Mouse (Mus musculus) intestine, embryonic 14.5 days (tissue): ENCODE measurements around the gene Mcm7. TPM values are rescaled to one million over a fixed set of nuclear protein-coding genes. Genes with fewer than 3 reads are reported as not detected.

Source experiments
- ATAC-seq: fragments of 200-750 bp; cut with Nextera tagmentation; replicated peaks from 2 replicates; pipeline ENCODE4 v1.8.0; 2017; ENCODE audit warnings: low read depth, moderate number of reproducible peaks, moderate TSS enrichment, moderate library complexity; ENCODE audit not compliant: low FRiP score, low TSS enrichment
- DNase-seq: peaks from one replicate; pipeline ENCODE4 v3.0.0-alpha.2; 2018; ENCODE audit warnings: low spot score
- H3K27ac ChIP-seq: fragments of 300-500 bp; sonication (generic); 2 replicates; pipeline ENCODE4 v1.5.1; 2014; ENCODE audit warnings: low read depth, mild to moderate bottlenecking, control low read depth
- H3K27me3 ChIP-seq: fragments of 300-500 bp; sonication (generic); replicated peaks from 2 replicates; pipeline ENCODE4 v1.6.1; 2014; ENCODE audit warnings: low read length, control low read depth; ENCODE audit not compliant: control insufficient read depth, insufficient read depth
- H3K36me3 ChIP-seq: fragments of 300-500 bp; sonication (generic); 2 replicates; pipeline ENCODE4 v1.6.1; 2014; ENCODE audit warnings: low read length, control low read depth; ENCODE audit not compliant: control insufficient read depth, insufficient read depth
- H3K4me1 ChIP-seq: fragments of 300-500 bp; sonication (generic); replicated peaks from 2 replicates; pipeline ENCODE4 v1.6.1; 2014; ENCODE audit warnings: low read length, control low read depth, mixed read lengths; ENCODE audit not compliant: control insufficient read depth, insufficient read depth
- H3K4me2 ChIP-seq: fragments of 300-500 bp; sonication (generic); 2 replicates; pipeline ENCODE4 v1.6.1; 2014; ENCODE audit warnings: low read length
- H3K4me3 ChIP-seq: fragments of 300-500 bp; sonication (generic); 2 replicates; pipeline ENCODE4 v1.5.1; 2014; ENCODE audit warnings: low read depth, low read length, control low read depth, mixed read lengths
- H3K9ac ChIP-seq: fragments of 300-500 bp; sonication (generic); 2 replicates; pipeline ENCODE4 v1.6.1; 2014; ENCODE audit warnings: mild to moderate bottlenecking, low read length
- H3K9me3 ChIP-seq: fragments of 300-500 bp; sonication (generic); 2 replicates; pipeline ENCODE4 v1.6.1; 2016; ENCODE audit warnings: low read length, control low read depth; ENCODE audit not compliant: control insufficient read depth
- WGBS: fragments of 180-500 bp; shearing (Covaris S2); extraction: QIAGEN DNeasy Blood & Tissue Kit; methylation state at CpG from one replicate; pipeline ENCODE4 v1.1.7; 2014; 5-methylcytosine and 5-hydroxymethylcytosine counted together
- polyA plus RNA-seq: library from polyadenylated mRNA; unstranded; fragments of >200 nt; fragmentation: Nextera tagmentation; extraction: Ambion mirVana; gene quantifications from 2 replicates; pipeline ENCODE4 v1.2.1, GENCODE M21; 2014

Mcm7 gene
- polyA plus RNA-seq, 1 experiment from 2014 or later = 182 TPM

DNA sequence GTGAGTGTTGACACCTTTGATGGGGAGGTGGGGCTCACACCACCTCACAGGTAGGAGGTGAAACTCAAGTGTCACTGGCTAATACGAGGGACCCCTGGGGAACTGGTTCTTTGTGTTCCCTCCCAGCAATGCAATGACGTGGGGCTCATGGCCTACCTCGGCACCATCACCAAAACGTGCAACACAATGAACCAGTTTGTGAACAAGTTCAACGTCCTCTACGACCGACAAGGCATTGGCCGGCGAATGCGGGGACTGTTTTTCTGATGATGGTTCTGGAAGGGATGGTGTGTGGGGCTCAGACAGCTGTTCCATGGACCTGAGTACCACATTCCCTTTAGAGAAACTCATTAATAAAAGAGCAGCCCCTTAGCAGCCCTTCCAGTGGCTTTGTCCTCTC is 8.6 kb downstream of the Mcm7 start:
- Histone ChIP-seq H3K4me3 (no peak overlapping the region), H3K9me3 (no peaks in the 10 kb centered on the region), H3K27me3 (no peaks in the 10 kb centered on the region), H3K27ac (no peak overlapping the region), H3K9ac (no peak overlapping the region), H3K4me1 (peaks cover 8% of the 10 kb centered on the region), H3K36me3 (peaks cover 61% of the 10 kb centered on the region), H3K4me2 (no peak overlapping the region)
- ATAC-seq = no peak
- WGBS = 67% methylated on average over 10 of the region's 10 CpGs
- no peak for DNase-seq

GRCm38 (mm10) chr5:138163046-138163445 is 9.2 kb downstream of the Mcm7 start:
- DNase-seq (no peak), ATAC-seq (no peak)
- no peak overlapping the region for H3K27ac ChIP-seq
- H3K4me3 ChIP-seq = no peak overlapping the region
- 69% methylated on average over 6 of the region's 6 CpGs for WGBS
- no peaks in the 10 kb centered on the region for H3K27me3 ChIP-seq
- no peak overlapping the region for H3K9ac ChIP-seq
- no peak overlapping the region for H3K4me2 ChIP-seq
- peaks cover 8% of the 10 kb centered on the region for H3K4me1 ChIP-seq
- peaks cover 56% of the 10 kb centered on the region for H3K36me3 ChIP-seq
- no peaks in the 10 kb centered on the region for H3K9me3 ChIP-seq

DNA sequence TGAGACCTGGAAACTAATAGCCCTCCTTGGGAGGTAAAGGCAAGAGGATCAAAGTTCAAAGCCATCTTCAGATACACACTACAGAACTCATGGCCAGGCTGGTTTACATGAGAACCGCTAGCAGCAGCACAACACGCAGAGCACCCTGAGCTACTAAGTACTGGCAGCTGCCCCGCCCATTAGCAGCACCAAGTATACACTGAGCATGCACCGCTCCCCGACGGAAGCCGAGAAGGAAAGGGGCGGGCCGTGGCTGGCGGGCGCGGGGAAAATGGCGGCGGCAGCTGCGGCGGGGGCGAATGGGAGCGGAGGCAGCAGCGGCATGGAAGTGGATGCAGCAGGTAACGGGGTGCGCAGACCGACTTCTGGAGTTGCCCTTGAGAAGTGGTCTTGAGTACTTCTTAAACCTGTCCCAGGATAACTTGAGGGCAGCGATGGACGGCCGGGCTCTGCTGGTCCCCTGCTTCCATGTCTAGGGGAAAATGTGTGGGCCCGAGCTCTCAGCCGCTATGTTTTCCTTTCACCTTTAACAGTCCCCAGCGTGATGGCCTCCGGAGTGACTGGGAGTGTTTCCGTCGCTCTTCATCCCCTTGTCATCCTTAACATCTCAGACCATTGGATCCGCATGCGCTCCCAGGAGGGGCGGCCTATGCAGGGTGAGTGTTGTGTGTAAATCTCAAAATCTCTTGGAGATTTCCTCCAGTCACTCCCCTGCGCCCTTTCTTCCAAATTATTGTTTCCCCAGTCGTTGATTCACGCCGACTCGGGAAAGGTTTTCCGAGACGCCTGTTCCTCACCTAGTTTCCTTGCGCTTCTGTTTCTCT is 11.2 kb downstream of the Mcm7 start, which contains the start of gene Cops6:
TSS of gene Cops6 (plus strand) at position 230 of the 824 bp plus-strand sequence.
- Histone ChIP-seq H3K27me3 (no peaks in the 10 kb centered on the region), H3K4me1 (peaks cover 8% of the 10 kb centered on the region), H3K27ac (peak within 1 kb of the TSS; percentile 47), H3K36me3 (peaks cover 36% of the 10 kb centered on the region), H3K9me3 (no peaks in the 10 kb centered on the region), H3K4me2 (peak within 1 kb of the TSS; percentile 85), H3K9ac (peak within 1 kb of the TSS; percentile 71), H3K4me3 (peak within 1 kb of the TSS; percentile 73)
- DNase-seq (peak; percentile 97), ATAC-seq (peak; percentile 92)
- WGBS = under 1% methylated on average over 42 of the region's 42 CpGs

- Histone ChIP-seq H3K4me3 (peak overlapping the region; percentile 73), H3K4me2 (peak overlapping the region; percentile 85), H3K9ac (0 out of 2 replicates have a peak overlapping the region, but pooled peaks have one; percentile 12), H3K4me1 (peaks cover 8% of the 10 kb centered on the region), H3K36me3 (peaks cover 28% of the 10 kb centered on the region), H3K27me3 (no peaks in the 10 kb centered on the region), H3K9me3 (no peaks in the 10 kb centered on the region), H3K27ac (no peak overlapping the region; the same call in 1 of the 2 replicates)
- 65% methylated on average over 7 of the region's 7 CpGs for WGBS
- ATAC-seq (0 out of 2 replicates have a peak, but pooled peaks have one; percentile 9), DNase-seq (no peak)
Observed at GRCm38 (mm10) chr5:138160224-138160762, 11.9 kb downstream of the Mcm7 start.

GRCm38 (mm10) chr5:138155443-138155976 is 16.7 kb downstream of the Mcm7 start, which contains the start of gene Zfp113:
Gene Zfp113 (minus strand): TSS chr5:138155744.
- ATAC-seq (peak; percentile 97), DNase-seq (peak; percentile 95)
- Histone ChIP-seq H3K27me3 (no peaks in the 10 kb centered on the region), H3K36me3 (peaks cover 24% of the 10 kb centered on the region), H3K4me1 (peaks cover 4% of the 10 kb centered on the region; the same call in 1 of the 2 replicates), H3K4me2 (peak within 1 kb of the TSS; percentile 79), H3K4me3 (peak within 1 kb of the TSS; percentile 96), H3K9ac (peak within 1 kb of the TSS; percentile 94), H3K9me3 (no peaks in the 10 kb centered on the region), H3K27ac (peak within 1 kb of the TSS; percentile 88)
- under 1% methylated on average over 31 of the region's 31 CpGs for WGBS

DNA sequence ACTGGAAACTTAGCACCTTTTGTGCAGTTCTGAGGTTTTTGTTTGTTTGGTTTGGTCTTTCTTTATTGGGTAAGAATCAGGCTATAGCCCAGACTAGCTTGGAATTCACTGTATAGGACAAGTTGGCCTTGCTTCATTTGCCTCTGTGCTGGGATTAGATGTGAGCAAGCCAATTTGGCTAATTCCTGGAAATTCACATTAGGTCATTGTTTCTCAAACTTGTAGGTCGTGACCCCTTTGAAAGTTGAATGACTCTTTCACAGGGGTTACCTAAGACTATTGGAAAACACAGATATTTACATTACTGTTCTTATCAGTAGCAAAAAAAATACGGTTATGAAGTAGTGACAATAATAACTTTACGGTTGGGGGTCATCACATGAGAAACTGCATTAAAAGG is 17.8 kb downstream of the Mcm7 start:
- 72% methylated on average over 3 of the region's 3 CpGs for WGBS
- H3K36me3 ChIP-seq = peaks cover 28% of the 10 kb centered on the region
- peak overlapping the region; percentile 94 for H3K9ac ChIP-seq
- H3K27me3 ChIP-seq = no peaks in the 10 kb centered on the region
- no peaks in the 10 kb centered on the region for H3K9me3 ChIP-seq
- H3K4me1 ChIP-seq = peaks cover 4% of the 10 kb centered on the region; the same call in 1 of the 2 replicates
- H3K4me3 ChIP-seq = peak overlapping the region; percentile 96
- H3K4me2 ChIP-seq = peak overlapping the region; percentile 79
- no peak for DNase-seq
- no peak overlapping the region for H3K27ac ChIP-seq
- ATAC-seq = no peak

GRCm38 (mm10) chr5:138138585-138138984 is 33.6 kb downstream of the Mcm7 start:
- ATAC-seq (no peak), DNase-seq (no peak)
- Histone ChIP-seq H3K9ac (no peak overlapping the region), H3K9me3 (no peaks in the 10 kb centered on the region), H3K4me1 (no peaks in the 10 kb centered on the region), H3K36me3 (peaks cover 27% of the 10 kb centered on the region), H3K27me3 (no peaks in the 10 kb centered on the region), H3K4me3 (no peak overlapping the region), H3K4me2 (no peak overlapping the region), H3K27ac (no peak overlapping the region)
- WGBS = 71% methylated on average over 4 of the region's 4 CpGs

GRCm38 (mm10) chr5:138137935-138138549 is 34.2 kb downstream of the Mcm7 start:
- DNase-seq = no peak
- no peak overlapping the region for H3K4me2 ChIP-seq
- peaks cover 27% of the 10 kb centered on the region for H3K36me3 ChIP-seq
- no peaks in the 10 kb centered on the region for H3K27me3 ChIP-seq
- H3K4me3 ChIP-seq = no peak overlapping the region
- no peak overlapping the region for H3K27ac ChIP-seq
- H3K9me3 ChIP-seq = no peaks in the 10 kb centered on the region
- H3K4me1 ChIP-seq = no peaks in the 10 kb centered on the region
- ATAC-seq = peak; percentile 40; the same call in 1 of the 2 replicates
- WGBS = 56% methylated on average over 8 of the region's 8 CpGs
- H3K9ac ChIP-seq = no peak overlapping the region
